Mouse (Mus musculus): ENCODE data around the gene Rnf145. TPM values are rescaled to one million over a fixed set of nuclear protein-coding genes. Genes with fewer than 3 reads are reported as not detected.
"Not testable (repeated sequence)": the region's sequence is repeated elsewhere in the genome, so short reads cannot be mapped to it uniquely, and the experiment has no call there.

The Rnf145 gene
- polyA plus RNA-seq, 1 experiment from 2014 or later = 108 TPM

DNA sequence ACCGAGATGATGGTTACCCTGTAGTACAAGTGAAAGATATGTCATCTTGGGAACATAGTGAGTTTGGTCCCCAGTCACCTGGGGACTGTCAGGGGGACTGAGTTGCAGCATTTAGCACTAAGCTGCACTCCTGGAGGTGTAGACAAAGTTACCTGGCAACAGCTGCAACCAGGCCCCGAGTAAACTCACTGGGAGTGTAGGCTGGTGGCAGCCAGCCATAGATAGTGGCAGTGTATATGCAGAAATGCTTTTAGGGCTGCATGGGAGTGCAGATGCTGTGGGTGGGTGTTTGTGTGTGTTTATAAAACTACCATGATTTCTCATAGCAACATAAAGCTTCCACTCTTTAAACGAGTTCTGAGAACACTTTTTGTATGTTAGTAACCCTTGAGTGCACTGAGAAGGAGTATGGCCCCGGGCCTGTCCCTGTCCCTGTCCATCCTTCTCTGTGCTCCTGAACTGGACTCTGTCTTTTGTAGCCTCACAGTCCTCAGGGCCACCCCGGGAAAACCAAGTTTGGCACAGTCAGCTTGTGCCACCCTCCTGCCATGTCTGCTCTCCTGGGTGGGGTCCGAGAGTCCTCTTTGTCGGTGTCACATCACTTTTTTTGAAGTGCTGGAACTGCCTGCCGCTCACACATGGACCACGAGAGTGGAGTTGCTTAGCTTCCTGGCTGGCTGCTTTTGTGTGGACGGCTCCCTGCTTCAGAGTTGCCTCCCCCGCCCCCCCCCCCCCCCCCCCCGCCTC is 43.8 kb downstream of the Rnf145 start:
- Histone ChIP-seq H3K36me3 (peaks cover 100% of the 10 kb centered on the region), H3K27me3 (ENCODE audit: low read depth, poor library complexity, severe bottlenecking) (no peaks in the 10 kb centered on the region), H3K9me3 (replicated peaks) (no peaks in the 10 kb centered on the region), H3K27ac (replicated peaks) (no peak overlapping the region), H3K4me3 (no peak overlapping the region), H3K4me1 (no peaks in the 10 kb centered on the region)
- WGBS = 85% methylated on average over 12 of the region's 12 CpGs
- DNase-seq (ENCODE audit: low spot score) = no peak

DNA sequence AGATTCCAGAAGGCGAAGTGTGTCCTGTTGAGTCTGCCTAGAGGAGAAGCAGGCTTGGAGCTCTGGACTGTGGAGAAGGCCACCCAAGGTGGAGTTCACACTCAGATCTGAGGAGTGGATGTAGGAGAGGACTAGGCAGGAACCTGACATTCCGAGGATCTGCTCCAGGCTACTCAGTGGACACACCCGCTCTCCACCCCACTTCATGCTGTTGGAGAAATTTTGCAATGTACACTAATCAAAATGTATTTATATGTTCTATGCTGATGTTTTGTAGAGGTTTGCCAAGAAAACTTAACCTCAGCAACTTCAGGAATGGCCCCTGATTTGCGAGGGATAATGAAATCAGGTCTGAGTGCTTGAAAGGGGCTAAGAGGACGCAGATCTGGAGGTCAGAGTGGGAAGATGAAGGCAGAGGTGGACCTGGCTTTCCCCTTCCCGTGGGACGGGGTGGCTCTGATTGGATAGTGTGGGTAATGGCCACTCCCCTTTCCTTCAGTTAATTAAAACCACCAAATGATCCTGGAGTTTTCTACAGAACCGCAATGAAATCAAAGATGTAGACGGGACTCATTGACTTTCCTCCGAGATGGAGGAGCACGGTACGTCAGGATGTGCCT is 45.6 kb downstream of the Rnf145 start:
- H3K4me3 ChIP-seq = no peak overlapping the region
- H3K4me1 ChIP-seq = no peaks in the 10 kb centered on the region
- H3K36me3 ChIP-seq = peaks cover 86% of the 10 kb centered on the region
- no peak overlapping the region for H3K27ac ChIP-seq (replicated peaks)
- no peak for DNase-seq (ENCODE audit: low spot score)
- peaks cover 2% of the 10 kb centered on the region for H3K9me3 ChIP-seq (replicated peaks)
- H3K27me3 ChIP-seq (ENCODE audit: low read depth, poor library complexity, severe bottlenecking) = no peaks in the 10 kb centered on the region
- WGBS = 93% methylated on average over 12 of the region's 12 CpGs

DNA sequence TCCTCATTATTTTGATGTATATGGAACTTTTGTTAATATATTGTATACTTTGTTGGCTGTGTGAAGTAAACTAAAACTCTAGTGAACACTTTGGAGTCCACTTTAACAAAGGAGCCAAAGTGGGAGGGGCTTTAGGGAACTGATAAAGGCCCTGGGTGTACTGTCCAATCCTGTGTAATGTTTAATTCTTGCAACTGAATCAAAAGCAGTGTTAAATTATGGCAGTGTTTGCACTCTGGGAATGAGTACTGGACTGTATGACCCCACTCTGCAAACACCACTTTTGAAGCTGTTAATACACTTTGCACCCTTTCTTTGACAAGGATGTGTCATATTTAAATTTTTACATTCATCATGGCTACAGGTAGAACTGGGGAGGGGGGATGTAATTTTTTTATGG is 46.2 kb downstream of the Rnf145 start:
- Histone ChIP-seq H3K36me3 (peaks cover 86% of the 10 kb centered on the region), H3K4me3 (no peak overlapping the region), H3K27me3 (ENCODE audit: low read depth, poor library complexity, severe bottlenecking) (no peaks in the 10 kb centered on the region), H3K4me1 (no peaks in the 10 kb centered on the region), H3K27ac (replicated peaks) (no peak overlapping the region), H3K9me3 (replicated peaks) (peaks cover 8% of the 10 kb centered on the region)
- DNase-seq (ENCODE audit: low spot score) = no peak

DNA sequence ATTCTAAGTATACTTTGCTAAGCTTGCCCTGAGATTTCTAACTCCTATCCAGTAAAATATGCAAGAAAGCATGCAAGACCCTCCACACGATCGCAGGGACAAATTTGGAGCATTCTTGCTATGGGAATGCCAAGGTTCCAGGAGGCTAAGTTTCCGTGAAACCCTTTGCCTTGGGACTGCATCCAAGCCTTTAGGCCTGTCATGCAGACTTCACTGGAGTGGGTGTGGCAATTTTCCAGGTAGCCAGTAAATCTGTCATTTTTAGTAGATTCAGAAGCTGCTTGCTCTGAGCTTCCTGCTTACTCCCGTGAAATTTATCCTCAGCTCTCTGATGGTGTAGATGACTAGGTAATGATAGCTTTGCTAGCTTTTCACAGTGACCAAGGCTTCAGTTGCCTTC is 51.6 kb downstream of the Rnf145 start:
- H3K27me3 ChIP-seq (ENCODE audit: low read depth, poor library complexity, severe bottlenecking); H3K4me1 ChIP-seq; H3K27ac ChIP-seq (replicated peaks); H3K9me3 ChIP-seq (replicated peaks); DNase-seq (ENCODE audit: low spot score); H3K4me3 ChIP-seq: not testable (repeated sequence)
- peaks cover 38% of the 10 kb centered on the region for H3K36me3 ChIP-seq
- 95% methylated on average over 4 of the region's 4 CpGs for WGBS

DNA sequence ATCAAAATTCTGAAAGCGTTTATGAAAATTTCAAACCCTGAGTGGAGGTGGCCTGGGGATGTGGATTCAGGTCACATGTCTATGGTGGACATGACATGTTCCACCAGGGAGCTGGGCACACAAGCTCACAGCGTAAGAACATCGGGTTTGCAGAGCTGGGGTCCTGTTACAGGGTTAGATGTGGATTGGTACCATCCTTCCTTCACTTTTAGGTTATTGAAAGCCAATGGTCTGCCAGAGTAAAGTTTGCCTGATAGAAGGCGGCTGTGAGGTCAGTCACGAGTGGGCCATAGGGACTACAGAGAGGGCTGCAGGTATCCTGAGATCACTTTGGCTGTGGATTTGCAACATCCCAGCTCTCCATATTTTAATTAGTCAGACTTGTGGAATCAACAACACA is 54.0 kb downstream of the Rnf145 start:
- Histone ChIP-seq H3K4me3 (no peak overlapping the region), H3K27me3 (ENCODE audit: low read depth, poor library complexity, severe bottlenecking) (no peaks in the 10 kb centered on the region)

DNA sequence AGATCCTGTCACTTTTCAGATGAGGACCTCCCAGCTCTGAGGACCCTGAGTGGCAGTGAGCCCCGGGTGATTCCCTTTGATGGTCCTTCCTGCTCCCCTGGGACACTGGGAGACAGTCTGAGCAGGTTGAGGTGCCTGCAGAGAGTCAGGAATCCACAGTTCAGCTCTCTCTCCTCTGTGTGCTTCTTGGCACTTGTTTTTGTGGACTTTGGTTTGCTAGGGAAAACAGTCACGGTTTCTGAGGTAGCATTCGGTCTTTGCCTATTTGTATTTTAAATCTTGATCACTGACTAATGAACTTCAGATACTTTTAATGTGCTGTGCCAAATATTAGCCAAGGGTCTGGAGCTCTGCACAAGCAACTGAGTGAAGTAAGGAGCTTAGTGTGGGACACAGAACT is 54.6 kb downstream of the Rnf145 start:
- Histone ChIP-seq H3K9me3 (replicated peaks) (peaks cover 8% of the 10 kb centered on the region), H3K36me3 (peaks cover 15% of the 10 kb centered on the region), H3K27me3 (ENCODE audit: low read depth, poor library complexity, severe bottlenecking) (no peaks in the 10 kb centered on the region), H3K27ac (replicated peaks) (no peak overlapping the region), H3K4me1 (no peaks in the 10 kb centered on the region), H3K4me3 (no peak overlapping the region)
- WGBS = 86% methylated on average over 3 of the region's 3 CpGs
- DNase-seq (ENCODE audit: low spot score) = no peak

More for the DNA sequence above, 54.0 kb downstream of the Rnf145 start:
- Histone ChIP-seq H3K27ac (replicated peaks) (no peak overlapping the region), H3K36me3 (peaks cover 15% of the 10 kb centered on the region), H3K9me3 (replicated peaks) (peaks cover 8% of the 10 kb centered on the region), H3K4me1 (no peaks in the 10 kb centered on the region)
- WGBS = 95% methylated on average over 5 of the region's 5 CpGs
- DNase-seq (ENCODE audit: low spot score) = no peak

DNA sequence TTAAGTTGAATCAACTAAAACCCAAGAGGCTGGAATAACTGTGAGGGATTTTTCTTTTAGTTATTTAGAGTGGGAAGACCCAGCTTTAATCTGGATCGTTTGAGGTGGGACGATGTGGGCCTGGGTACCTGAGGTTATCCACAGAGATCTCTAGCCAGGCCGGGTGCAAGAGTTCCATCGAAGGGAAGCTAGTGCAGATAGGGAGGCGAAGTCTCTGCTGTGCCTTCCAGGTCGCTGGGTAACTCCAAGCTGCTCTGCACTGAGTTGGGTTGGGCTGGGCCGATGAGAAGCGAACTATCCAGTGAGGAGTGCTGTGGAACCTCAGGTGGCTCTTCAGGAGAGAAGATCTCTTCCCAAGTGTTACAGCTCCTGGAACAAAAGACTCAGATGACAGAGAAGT is 55.6 kb downstream of the Rnf145 start:
- Histone ChIP-seq H3K9me3 (replicated peaks) (peaks cover 6% of the 10 kb centered on the region), H3K36me3 (peaks cover 12% of the 10 kb centered on the region), H3K27me3 (ENCODE audit: low read depth, poor library complexity, severe bottlenecking) (no peaks in the 10 kb centered on the region), H3K4me1 (no peaks in the 10 kb centered on the region), H3K27ac (replicated peaks) (no peak overlapping the region), H3K4me3 (no peak overlapping the region)
- DNase-seq (ENCODE audit: low spot score) = no peak
- 90% methylated on average over 8 of the region's 8 CpGs for WGBS

DNA sequence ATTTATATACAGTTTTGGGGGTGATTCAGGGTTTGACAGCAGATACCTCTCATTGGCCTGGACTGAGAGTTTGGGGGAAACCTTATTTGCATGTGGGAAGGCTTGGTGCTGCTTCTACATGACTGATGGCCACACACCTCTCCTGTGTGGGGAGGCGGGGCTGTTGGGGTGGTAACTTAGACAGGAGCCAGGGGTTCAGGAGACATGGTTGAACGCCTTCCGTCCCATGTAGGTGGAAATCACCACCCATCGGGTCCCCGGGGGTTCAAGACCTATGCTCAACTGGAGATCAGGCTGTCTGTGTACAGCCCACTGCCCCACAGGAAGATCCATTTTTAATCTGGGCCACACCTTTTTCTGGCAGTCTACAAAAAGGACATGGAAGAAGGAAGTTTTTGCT is 56.1 kb downstream of the Rnf145 start:
- Histone ChIP-seq H3K27me3 (ENCODE audit: low read depth, poor library complexity, severe bottlenecking) (no peaks in the 10 kb centered on the region), H3K36me3 (peaks cover 7% of the 10 kb centered on the region; the same call in 1 of the 2 replicates), H3K4me3 (no peak overlapping the region), H3K4me1 (no peaks in the 10 kb centered on the region), H3K27ac (replicated peaks) (no peak overlapping the region), H3K9me3 (replicated peaks) (peaks cover 2% of the 10 kb centered on the region; the same call in 1 of the 2 replicates)
- WGBS = 99% methylated on average over 5 of the region's 5 CpGs
- DNase-seq (ENCODE audit: low spot score) = no peak

DNA sequence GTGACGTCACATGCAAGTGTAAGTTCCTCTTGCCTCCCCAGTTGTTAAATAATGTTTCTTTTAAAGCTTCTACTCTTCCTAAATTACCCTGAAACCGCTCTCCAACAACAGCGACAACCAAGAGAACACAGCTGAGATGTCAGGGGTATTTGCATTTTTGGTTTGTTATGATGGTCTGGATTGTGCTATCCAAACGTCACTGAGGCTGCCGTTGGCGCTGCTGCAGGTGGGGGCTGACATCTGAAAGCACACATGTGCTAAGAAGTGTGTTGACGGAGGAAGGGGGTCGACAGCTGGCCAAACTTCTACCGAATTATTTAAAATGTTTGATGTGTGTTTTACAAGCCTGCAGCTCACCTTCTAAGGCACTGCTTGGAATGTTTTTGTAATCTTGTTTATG is 59.1 kb downstream of the Rnf145 start:
- WGBS = 91% methylated on average over 9 of the region's 9 CpGs
- H3K27me3 ChIP-seq (ENCODE audit: low read depth, poor library complexity, severe bottlenecking) = no peaks in the 10 kb centered on the region

DNA sequence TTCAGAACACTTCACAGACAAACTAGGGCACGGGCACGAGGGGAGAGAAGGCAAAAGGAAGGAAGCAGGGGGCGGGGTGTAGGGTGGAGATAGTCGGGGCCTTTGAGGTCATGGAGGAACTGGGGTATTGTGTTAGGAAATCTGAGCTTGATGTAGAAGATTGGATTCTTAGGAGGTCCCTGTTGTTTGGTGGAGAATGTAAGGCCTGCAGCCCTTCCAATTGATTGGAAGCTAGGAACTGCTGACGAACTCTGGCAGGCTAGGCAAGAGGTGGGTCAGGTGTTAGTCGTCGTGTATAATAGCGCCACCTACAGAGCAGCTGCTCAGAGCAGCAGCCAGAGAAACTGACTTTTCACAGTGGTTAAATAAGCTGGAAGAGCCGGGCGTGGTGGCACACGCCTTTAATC is 62.5 kb downstream of the Rnf145 start:
- WGBS = 40% methylated on average over 11 of the region's 11 CpGs
- H3K4me1 ChIP-seq = no peaks in the 10 kb centered on the region
- H3K9me3 ChIP-seq (replicated peaks) = no peaks in the 10 kb centered on the region
- H3K4me3 ChIP-seq = no peak overlapping the region
- H3K27me3 ChIP-seq (ENCODE audit: low read depth, poor library complexity, severe bottlenecking) = no peaks in the 10 kb centered on the region
- DNase-seq (ENCODE audit: low spot score) = no peak
- H3K36me3 ChIP-seq = no peaks in the 10 kb centered on the region
- H3K27ac ChIP-seq (replicated peaks) = no peak overlapping the region

More for the DNA sequence above, 59.1 kb downstream of the Rnf145 start:
- H3K9me3 ChIP-seq (replicated peaks) = no peaks in the 10 kb centered on the region
- H3K36me3 ChIP-seq = no peaks in the 10 kb centered on the region
- DNase-seq (ENCODE audit: low spot score) = no peak
- H3K27ac ChIP-seq (replicated peaks) = no peak overlapping the region
- no peaks in the 10 kb centered on the region for H3K4me1 ChIP-seq
- H3K4me3 ChIP-seq = no peak overlapping the region

DNA sequence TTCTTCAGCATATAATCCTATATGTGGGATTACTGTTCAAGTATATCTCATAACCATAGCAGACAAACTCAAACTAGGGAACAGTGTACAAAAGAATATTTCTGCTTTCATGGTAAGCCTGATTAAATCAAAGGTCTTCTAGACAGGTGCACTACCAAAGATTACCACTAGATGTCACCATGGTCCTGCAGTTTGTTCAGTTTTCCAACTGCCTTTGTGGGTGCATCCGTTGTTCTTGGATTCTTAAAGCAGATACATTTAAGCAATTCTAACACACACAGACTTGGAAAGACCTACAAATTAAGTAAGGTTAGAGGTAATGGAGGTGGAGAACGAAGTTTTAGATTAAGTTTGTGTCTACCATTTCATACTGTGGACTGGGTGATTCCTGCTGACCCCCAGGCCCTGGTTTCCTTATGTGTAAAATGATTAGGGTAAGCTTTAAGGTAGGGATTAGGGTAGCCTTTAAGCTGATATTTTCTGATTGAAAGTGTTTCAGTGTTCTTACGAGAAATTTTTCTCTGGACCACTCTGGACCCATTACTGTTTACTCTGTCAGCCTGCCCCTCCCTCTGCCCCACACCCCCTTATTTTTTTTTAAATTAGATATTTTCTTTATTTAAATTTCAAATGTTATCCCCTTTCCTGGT is 67.4 kb downstream of the Rnf145 start:
- Histone ChIP-seq H3K4me1 (no peaks in the 10 kb centered on the region), H3K36me3 (no peaks in the 10 kb centered on the region), H3K4me3 (no peak overlapping the region), H3K27me3 (ENCODE audit: low read depth, poor library complexity, severe bottlenecking) (no peaks in the 10 kb centered on the region), H3K9me3 (replicated peaks) (no peaks in the 10 kb centered on the region), H3K27ac (replicated peaks) (no peak overlapping the region)
- WGBS = 13% methylated on average over 3 of the region's 3 CpGs
- DNase-seq (ENCODE audit: low spot score) = peak; percentile 45

DNA sequence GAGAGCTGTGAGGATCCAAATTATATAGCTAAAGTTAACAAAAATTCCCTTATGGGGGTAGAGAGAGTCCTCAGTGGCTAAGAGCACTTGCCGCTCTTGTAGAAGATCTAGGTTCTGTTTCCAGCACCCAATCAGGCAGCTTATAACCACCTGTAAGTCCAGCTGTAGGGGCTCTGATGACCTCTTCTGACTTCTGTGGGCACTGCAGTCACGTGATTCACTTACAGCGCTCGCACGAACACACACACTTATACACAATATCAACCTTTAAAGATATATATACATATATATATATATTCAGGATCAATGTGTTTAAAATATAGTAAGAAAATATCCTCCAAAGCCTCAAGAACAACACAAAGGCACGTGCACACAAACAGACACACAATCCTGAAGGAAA is 74.3 kb downstream of the Rnf145 start:
- H3K36me3 ChIP-seq = no peaks in the 10 kb centered on the region
- H3K4me1 ChIP-seq = no peaks in the 10 kb centered on the region
- no peak overlapping the region for H3K27ac ChIP-seq (replicated peaks)
- no peaks in the 10 kb centered on the region for H3K9me3 ChIP-seq (replicated peaks)
- no peak overlapping the region for H3K4me3 ChIP-seq
- no peak for DNase-seq (ENCODE audit: low spot score)
- whole genome bisulfite sequencing = 95% methylated on average over 6 of the region's 6 CpGs
- no peaks in the 10 kb centered on the region for H3K27me3 ChIP-seq (ENCODE audit: low read depth, poor library complexity, severe bottlenecking)

DNA sequence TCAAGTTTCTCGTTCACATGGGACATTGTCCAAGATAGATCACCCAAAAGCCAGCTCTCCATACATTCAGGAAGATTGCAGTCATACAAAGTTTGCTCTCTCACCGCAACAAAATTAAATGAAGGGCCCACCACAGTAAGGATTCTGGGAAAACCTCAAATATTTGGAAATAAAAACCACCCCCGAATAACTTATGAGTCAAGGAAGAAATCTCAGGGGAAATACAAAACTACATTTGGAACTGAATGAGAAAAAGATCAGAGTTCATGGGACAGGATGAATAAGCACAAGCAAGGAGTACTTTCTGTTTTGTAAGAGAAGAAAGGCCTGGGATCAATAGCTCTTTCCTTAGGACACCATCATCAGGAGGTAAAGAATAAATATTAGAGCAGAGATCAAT is 76.0 kb downstream of the Rnf145 start:
- Histone ChIP-seq H3K27me3 (ENCODE audit: low read depth, poor library complexity, severe bottlenecking) (no peaks in the 10 kb centered on the region), H3K4me1 (no peaks in the 10 kb centered on the region), H3K36me3 (no peaks in the 10 kb centered on the region), H3K4me3 (no peak overlapping the region), H3K9me3 (replicated peaks) (no peaks in the 10 kb centered on the region), H3K27ac (replicated peaks) (no peak overlapping the region)
- no peak for DNase-seq (ENCODE audit: low spot score)
- WGBS = 87% methylated on average over 3 of the region's 3 CpGs
